Mouse (Mus musculus) kidney, postnatal 4 days (tissue): ENCODE data around the gene Cyp26a1.
A peak's percentile ranks its signal among the peaks of the same experiment; 100 is the strongest.

ENCODE experiments used
- DNase-seq, 2 experiments: peaks; one replicate each; pipeline ENCODE4 v3.0.0; 2021; ENCODE audit warnings: mixed read lengths in 2 of 2

Cyp26a1 gene

GRCm38 (mm10) chr19:37698273-37699160 lies 919 bp downstream of the Cyp26a1 start:
- peak; percentile 44 to 64 for DNase-seq

GRCm38 (mm10) chr19:37699711-37700110 lies 2.1 kb downstream of the Cyp26a1 start:
- DNase-seq = no peak

GRCm38 (mm10) chr19:37702377-37703076 lies 4.9 kb downstream of the Cyp26a1 start:
- DNase-seq = no peak

- DNase-seq = peak; percentile 87 to 89
These were observed 6.4 kb downstream of the Cyp26a1 start for GRCm38 (mm10) chr19:37703902-37704509.

DNA sequence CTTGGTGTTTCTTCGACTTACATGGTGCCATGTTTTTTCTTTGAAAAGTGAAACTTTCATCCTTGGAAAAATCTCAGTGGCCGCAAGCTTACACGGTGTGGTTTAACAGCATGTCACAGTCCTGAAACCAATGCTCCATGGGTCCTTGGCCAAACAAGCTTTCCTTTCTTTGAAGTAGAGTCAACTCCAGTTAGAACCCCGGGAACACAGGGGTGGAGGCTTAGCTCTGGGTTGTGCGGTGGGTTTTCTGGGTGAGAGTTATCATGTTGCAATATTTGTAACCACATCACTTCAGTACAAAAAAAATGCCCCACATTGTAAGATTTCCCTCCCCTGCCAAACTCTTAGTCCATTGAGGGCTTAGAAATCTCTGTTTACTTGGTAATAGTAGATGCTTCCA lies 8.1 kb downstream of the Cyp26a1 start:
- no peak for DNase-seq

DNA sequence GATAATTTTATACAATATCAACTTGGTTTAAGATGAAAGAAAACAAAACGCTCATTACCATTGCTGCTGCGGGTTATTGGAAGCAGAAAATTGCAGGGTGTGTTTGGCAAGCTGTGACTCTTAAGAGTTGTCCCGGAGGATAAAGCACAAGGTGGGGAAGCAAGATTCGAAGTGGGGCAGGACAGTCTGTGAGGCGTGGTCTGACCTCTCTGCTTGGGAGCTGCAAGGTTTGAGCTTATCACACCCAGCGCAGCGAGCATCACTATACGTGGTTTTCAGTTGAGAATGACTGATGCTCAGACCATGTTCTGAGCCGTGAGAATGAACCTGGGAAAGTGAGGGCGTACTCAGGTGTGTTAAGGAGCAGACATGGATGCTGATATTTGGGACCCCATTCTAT lies 17.1 kb downstream of the Cyp26a1 start:
- no peak for DNase-seq

- DNase-seq = no peak
These were observed 18.4 kb downstream of the Cyp26a1 start for GRCm38 (mm10) chr19:37715980-37716379.

- DNase-seq = no peak
These were observed 19.1 kb downstream of the Cyp26a1 start for GRCm38 (mm10) chr19:37716524-37717175.

DNA sequence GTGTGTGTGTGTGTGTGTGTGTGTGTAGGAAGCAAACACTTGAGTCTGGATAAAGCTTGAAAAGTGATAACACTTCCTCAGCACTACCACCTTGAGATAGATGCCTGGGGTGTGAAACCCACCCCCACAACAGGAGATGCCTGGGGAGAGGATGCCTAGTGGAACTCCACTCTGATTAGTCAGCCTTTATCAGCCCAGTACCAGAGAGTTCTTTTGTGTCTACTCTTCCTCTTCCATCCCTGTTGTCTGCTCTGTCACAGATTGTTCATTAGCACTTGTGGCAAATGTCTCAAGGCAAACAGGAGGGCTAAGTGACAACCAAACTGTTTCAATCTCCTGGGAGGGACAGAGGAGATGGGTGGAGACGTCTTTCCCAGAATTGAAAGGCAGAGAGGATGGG lies 21.6 kb downstream of the Cyp26a1 start:
- no peak for DNase-seq

GRCm38 (mm10) chr19:37724591-37724990 lies 27.0 kb downstream of the Cyp26a1 start:
- DNase-seq = no peak

DNA sequence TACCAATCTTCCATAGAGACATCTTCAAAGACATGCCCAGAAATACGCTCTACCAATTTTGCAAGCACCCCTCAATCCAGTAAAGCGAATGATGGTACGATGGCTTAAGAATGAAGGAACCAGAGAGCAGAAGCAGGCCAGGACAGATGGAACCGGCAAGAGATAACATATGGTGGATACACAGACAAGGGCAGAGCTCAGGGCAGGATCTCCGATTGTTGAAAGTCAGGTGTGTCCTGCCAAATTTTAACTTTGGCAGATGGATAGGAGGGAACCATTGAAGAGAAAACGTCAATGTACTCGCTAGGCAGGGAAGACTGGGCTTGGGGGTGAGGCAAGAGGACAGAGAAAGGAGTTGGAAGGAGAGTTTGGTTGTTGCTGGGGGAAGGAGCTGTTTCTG lies 29.0 kb downstream of the Cyp26a1 start:
- no peak for DNase-seq

DNA sequence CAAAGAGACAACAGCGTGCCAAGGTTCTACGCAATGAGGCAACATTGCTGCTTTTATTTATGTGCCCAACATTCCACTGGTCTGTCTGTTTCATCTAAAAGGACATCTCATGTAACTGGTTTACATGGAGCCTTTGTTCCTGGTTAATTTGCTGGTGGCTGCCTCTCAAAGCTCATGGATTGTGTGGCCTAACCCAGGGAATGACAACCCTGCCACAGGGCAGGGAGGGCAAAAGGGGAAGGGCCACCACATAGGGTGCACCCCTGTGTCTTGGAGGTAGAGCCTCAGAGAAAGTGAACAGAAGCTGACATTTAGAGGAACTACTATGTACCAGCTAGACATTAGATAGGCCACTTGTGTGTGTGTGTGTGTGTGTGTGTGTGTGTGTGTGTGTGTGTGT lies 29.8 kb downstream of the Cyp26a1 start:
- no peak for DNase-seq

- no peak for DNase-seq
These were observed 37.8 kb downstream of the Cyp26a1 start for GRCm38 (mm10) chr19:37735426-37735825.

- no peak for DNase-seq
These were observed 41.0 kb downstream of the Cyp26a1 start for GRCm38 (mm10) chr19:37738575-37738974.

- no peak for DNase-seq
These were observed 42.4 kb downstream of the Cyp26a1 start for GRCm38 (mm10) chr19:37740043-37740442.
